Comparison of ENCODE assay signal across 11 mouse cellular contexts in genomic region chr11:5519681-5520080, GRCm38 (mm10). TPM values are rescaled to one million over a fixed set of nuclear protein-coding genes. Genes with fewer than 3 reads are reported as not detected.
DNase-seq lines count a peak whose midpoint lies in the region; ATAC-seq and TF ChIP-seq lines count a peak whose summit lies in the region.
"Had no signal": no experiment of that assay in that cellular context is flagged by ENCODE, and none has a peak within 500 bp of the region (broad histone marks: within the 10 kb centered on the region; RNA-seq: fewer than 3 reads in every experiment).

No protein-coding gene starts in this region.

- H3K4me2 ChIP-seq in lung, embryonic 16.5 days (ENCODE audit: low read depth, low read length), result peak overlapping the region; percentile 45; the same call in 1 of the 2 replicates
- peak overlapping the region; percentile 80 for H3K4me2 ChIP-seq in limb, embryonic 13.5 days (replicated peaks)

- no peak overlapping the region for H3K9ac ChIP-seq in heart, adult 2 months (ENCODE audit: low read depth, low read length)
- H3K9ac ChIP-seq in lung, embryonic 16.5 days (ENCODE audit: low read length), result no peak overlapping the region; the same call in 1 of the 2 replicates
- no peak overlapping the region for H3K9ac ChIP-seq in limb, embryonic 13.5 days

- no peak for TF ChIP-seq EP300 in heart, adult 2 months (IDR thresholded peaks at IDR 0.05; ENCODE audit: insufficient read depth, low read depth, low read length)

- TF ChIP-seq CTCF in heart, adult 2 months (IDR thresholded peaks at IDR 0.05), result no peak
- TF ChIP-seq CTCF in lung, adult 2 months (IDR thresholded peaks at IDR 0.05; ENCODE audit: insufficient read depth, low read length), result no peak
- no peak for TF ChIP-seq CTCF in small intestine, adult 2 months (IDR thresholded peaks at IDR 0.05; ENCODE audit: extremely low read depth, insufficient read length, insufficient replicate concordance, low read depth, low read length)

- no peak for DNase-seq in heart, adult 2 months
- no peak for DNase-seq in heart, postnatal 10 days
- DNase-seq in lung, adult 2 months, result no peak
- DNase-seq in adrenal gland, postnatal 25 days, result no peak
- DNase-seq in adrenal gland, postnatal 36 days, result no peak
- DNase-seq: cerebellum, postnatal 36 days; lung, postnatal 14 days had no signal

- ATAC-seq in lung, embryonic 16.5 days (ENCODE audit: low read depth), result no peak
- no peak for ATAC-seq in limb, embryonic 13.5 days (ENCODE audit: low FRiP score, low read depth)

- peak overlapping the region; percentile 100 for H3K27ac ChIP-seq in heart, adult 2 months
- 0 out of 2 replicates have a peak overlapping the region, but pooled peaks have one; percentile 33 for H3K27ac ChIP-seq in lung, embryonic 16.5 days (ENCODE audit: low read length)
- H3K27ac ChIP-seq in limb, embryonic 13.5 days, result peak overlapping the region; percentile 89; the same call in 1 of the 2 replicates
- H3K27ac ChIP-seq in small intestine, adult 2 months (ENCODE audit: insufficient read depth, low read depth, low read length), result peak overlapping the region; percentile 16; the same call in 1 of the 2 replicates

- H3K4me3 ChIP-seq in heart, adult 2 months, result no peak overlapping the region
- no peak overlapping the region for H3K4me3 ChIP-seq in lung, embryonic 16.5 days (ENCODE audit: low read length)
- H3K4me3 ChIP-seq in lung, adult 2 months (replicated peaks; ENCODE audit: extremely low read depth, low read depth, low read length), result no peak overlapping the region
- H3K4me3 ChIP-seq in limb, embryonic 13.5 days, result peak overlapping the region; percentile 97; the same call in 1 of the 2 replicates
- H3K4me3 ChIP-seq in small intestine, adult 2 months (ENCODE audit: low read depth, low read length), result no peak overlapping the region

- no peaks in the 10 kb centered on the region for H3K27me3 ChIP-seq in heart, adult 2 months (ENCODE audit: control insufficient read depth, insufficient read depth, low read length)
- no peaks in the 10 kb centered on the region for H3K27me3 ChIP-seq in lung, embryonic 16.5 days (ENCODE audit: control insufficient read depth, insufficient read depth, low read depth, low read length)
- no peaks in the 10 kb centered on the region for H3K27me3 ChIP-seq in limb, embryonic 13.5 days
- H3K27me3 ChIP-seq in small intestine, adult 2 months (ENCODE audit: control insufficient read depth, insufficient read depth, low read length), result no peaks in the 10 kb centered on the region

- no peak for TF ChIP-seq POLR2A in heart, adult 2 months (IDR thresholded peaks at IDR 0.05; ENCODE audit: insufficient read depth, low read depth, low read length)
- TF ChIP-seq POLR2A in lung, adult 2 months (IDR thresholded peaks at IDR 0.05; ENCODE audit: borderline replicate concordance, extremely low read depth, low read depth, low read length), result no peak
- TF ChIP-seq POLR2A in small intestine, adult 2 months (IDR thresholded peaks at IDR 0.05; ENCODE audit: low read depth, low read length), result no peak

- H3K36me3 ChIP-seq in heart, adult 2 months (ENCODE audit: control insufficient read depth, insufficient read depth, low read length), result peaks cover 16% of the 10 kb centered on the region
- H3K36me3 ChIP-seq in lung, embryonic 16.5 days (ENCODE audit: control insufficient read depth, insufficient read depth, low read length), result peaks cover 18% of the 10 kb centered on the region
- peaks cover 23% of the 10 kb centered on the region for H3K36me3 ChIP-seq in limb, embryonic 13.5 days
- peaks cover 26% of the 10 kb centered on the region for H3K36me3 ChIP-seq in small intestine, adult 2 months (ENCODE audit: control insufficient read depth, insufficient read depth, low read length)

- H3K9me3 ChIP-seq in lung, embryonic 16.5 days (ENCODE audit: control insufficient read depth, low read length), result no peaks in the 10 kb centered on the region
- no peaks in the 10 kb centered on the region for H3K9me3 ChIP-seq in limb, embryonic 13.5 days

- WGBS in heart, adult 2 months, result 83% methylated on average over 3 of the region's 3 CpGs
- 80% methylated on average over 3 of the region's 3 CpGs for WGBS in lung, embryonic 16.5 days
- 90% methylated on average over 3 of the region's 3 CpGs for WGBS in lung, adult 2 months
- 73% methylated on average over 3 of the region's 3 CpGs for WGBS in limb, embryonic 13.5 days
- 80% methylated on average over 3 of the region's 3 CpGs for WGBS in small intestine, adult 2 months

- H3K79me2 ChIP-seq in heart, adult 2 months (replicated peaks; ENCODE audit: control insufficient read depth, insufficient read depth, low read length), result no peaks in the 10 kb centered on the region

- intact Hi-C loops in heart, adult 2 months (cut with DNase I), result loop anchor here (2.0 to 5.0 kb wide), 2 partner anchors 21 to 188 kb away; no protein-coding TSS in a partner anchor
- intact Hi-C loops in heart, postnatal 10 days (cut with DNase I), result loop anchor here (2.0 kb wide), 1 partner anchor 35 kb away; no protein-coding TSS in a partner anchor

- peaks cover 5% of the 10 kb centered on the region for H3K4me1 ChIP-seq in heart, adult 2 months (ENCODE audit: control insufficient read depth, insufficient read depth, low read length)
- peaks cover 19% of the 10 kb centered on the region for H3K4me1 ChIP-seq in lung, embryonic 16.5 days (replicated peaks; ENCODE audit: control insufficient read depth, insufficient read depth, low read length)
- H3K4me1 ChIP-seq in lung, adult 2 months (ENCODE audit: control insufficient read depth, insufficient read depth, low read length), result peaks cover 10% of the 10 kb centered on the region
- peaks cover 25% of the 10 kb centered on the region for H3K4me1 ChIP-seq in limb, embryonic 13.5 days
- H3K4me1 ChIP-seq in small intestine, adult 2 months (ENCODE audit: control insufficient read depth, insufficient read depth, insufficient read length, low read length), result peaks cover 11% of the 10 kb centered on the region

RNA-seq across cellular contexts. Expression of gene Xbp1, which starts 0.8 kb away (rescaled TPM):
- 10 to 100 TPM; 73.3 to 80.4 TPM for total RNA-seq in heart, adult 2 months (2021)
- 46.3 and 86.1 TPM in 2 replicates for polyA plus RNA-seq in heart, adult 2 months (2012; rRNA removed)
- 10 to 100 TPM; 48.9 to 55.5 TPM for total RNA-seq in heart, postnatal 10 days (2021)
- 201 and 221 TPM in 2 replicates for polyA plus RNA-seq in lung, embryonic 16.5 days (2015; fragmentation: Nextera tagmentation; extraction: Ambion mirVana)
- 123 and 131 TPM in 2 replicates for polyA plus RNA-seq in lung, adult 2 months (2012; rRNA removed)
- polyA plus RNA-seq in limb, embryonic 13.5 days (2015; fragmentation: Nextera tagmentation; extraction: Ambion mirVana), result 155 and 177 TPM in 2 replicates
- 79.2 and 124 TPM in 2 replicates for polyA plus RNA-seq in small intestine, adult 2 months (2012; rRNA removed)
- 139 and 149 TPM in 2 replicates for total RNA-seq in adrenal gland, postnatal 25 days (2021)
- 100 to 1,000 TPM; 199 to 215 TPM for total RNA-seq in adrenal gland, postnatal 36 days (2021)

RNA-seq across cellular contexts. Expression of gene Ccdc117, which starts 22.3 kb away (rescaled TPM):
- total RNA-seq in heart, adult 2 months (2021), result 10 to 100 TPM; 21.7 to 25.6 TPM
- polyA plus RNA-seq in heart, adult 2 months (2012; rRNA removed), result 6.0 and 13.6 TPM in 2 replicates
- total RNA-seq in heart, postnatal 10 days (2021), result 10 to 100 TPM; 13.9 to 17.1 TPM
- 18.0 and 18.6 TPM in 2 replicates for polyA plus RNA-seq in lung, embryonic 16.5 days (2015; fragmentation: Nextera tagmentation; extraction: Ambion mirVana)
- polyA plus RNA-seq in lung, adult 2 months (2012; rRNA removed), result 7.9 and 8.7 TPM in 2 replicates
- 18.9 and 21.7 TPM in 2 replicates for polyA plus RNA-seq in limb, embryonic 13.5 days (2015; fragmentation: Nextera tagmentation; extraction: Ambion mirVana)
- polyA plus RNA-seq in small intestine, adult 2 months (2012; rRNA removed), result 2.2 and 2.9 TPM in 2 replicates
- total RNA-seq in adrenal gland, postnatal 25 days (2021), result 28.3 and 30.3 TPM in 2 replicates
- 10 to 100 TPM; 33.7 to 37.5 TPM for total RNA-seq in adrenal gland, postnatal 36 days (2021)

RNA-seq across cellular contexts. Expression of gene Ankrd36, which starts 49.8 kb away (rescaled TPM):
- not detected for total RNA-seq in heart, adult 2 months (2021)
- polyA plus RNA-seq in heart, adult 2 months (2012; rRNA removed), result 0.12 and 0.23 TPM in 2 replicates
- total RNA-seq in heart, postnatal 10 days (2021), result not detected
- 0.04 TPM in 1 of 2 replicates, not detected in the other for polyA plus RNA-seq in lung, embryonic 16.5 days (2015; fragmentation: Nextera tagmentation; extraction: Ambion mirVana)
- polyA plus RNA-seq in lung, adult 2 months (2012; rRNA removed), result not detected in 2 replicates
- 0.10 TPM in 1 of 2 replicates, not detected in the other for polyA plus RNA-seq in limb, embryonic 13.5 days (2015; fragmentation: Nextera tagmentation; extraction: Ambion mirVana)
- polyA plus RNA-seq in small intestine, adult 2 months (2012; rRNA removed), result not detected in 2 replicates
- total RNA-seq in adrenal gland, postnatal 25 days (2021), result not detected in 2 replicates
- not detected for total RNA-seq in adrenal gland, postnatal 36 days (2021)
- polyA plus RNA-seq: large intestine, adult 2 months had no signal

Comparison
In these comparisons a context has a peak if more than half of its experiments do, and no peak if none do; other contexts are left out.
1. H3K27ac ChIP-seq: peak in every context shown above with its lines; median percentile 100 in heart, adult 2 months; 89 in limb, embryonic 13.5 days; 33 in lung, embryonic 16.5 days; 16 in small intestine, adult 2 months.